Mouse (Mus musculus) neural tube, embryonic 11.5 days (tissue): Measurements from ENCODE around the gene Rtl6. TPM values are rescaled to one million over a fixed set of nuclear protein-coding genes. Genes with fewer than 3 reads are reported as not detected.

Source experiments
- ATAC-seq: fragments of 200-750 bp; cut with Nextera tagmentation; 2 replicates; pipeline ENCODE4 v1.8.0; 2017; ENCODE audit warnings: moderate number of reproducible peaks, mild to moderate bottlenecking, moderate TSS enrichment, moderate library complexity; ENCODE audit not compliant: insufficient read depth, low FRiP score, low TSS enrichment
- DNase-seq: peaks from one replicate; pipeline ENCODE4 v3.0.0-alpha.2; 2015; ENCODE audit warnings: low spot score
- H3K27ac ChIP-seq: fragments of 300-500 bp; sonication (generic); 2 replicates; pipeline ENCODE4 v1.5.1; 2014; ENCODE audit warnings: low read depth, mild to moderate bottlenecking, low read length
- H3K27me3 ChIP-seq: fragments of 300-500 bp; sonication (generic); 2 replicates; pipeline ENCODE4 v1.6.1; 2014; ENCODE audit warnings: mild to moderate bottlenecking, low read length, mixed read lengths; ENCODE audit not compliant: control insufficient read depth, insufficient read depth
- H3K36me3 ChIP-seq: fragments of 300-500 bp; sonication (generic); 2 replicates; pipeline ENCODE4 v1.6.1; 2014; ENCODE audit warnings: mild to moderate bottlenecking, low read length, moderate library complexity, mixed read lengths; ENCODE audit not compliant: control insufficient read depth, insufficient read depth
- H3K4me1 ChIP-seq: fragments of 300-500 bp; sonication (generic); 2 replicates; pipeline ENCODE4 v1.6.1; 2014; ENCODE audit warnings: low read length, mixed read lengths; ENCODE audit not compliant: control insufficient read depth, insufficient read depth
- H3K4me2 ChIP-seq: fragments of 300-500 bp; sonication (generic); 2 replicates; pipeline ENCODE4 v1.6.1; 2014; ENCODE audit warnings: low read depth, mild to moderate bottlenecking, moderate library complexity
- H3K4me3 ChIP-seq: fragments of 300-500 bp; sonication (generic); 2 replicates; pipeline ENCODE4 v1.5.1; 2014; ENCODE audit warnings: low read depth, low read length
- H3K9ac ChIP-seq: fragments of 300-500 bp; sonication (generic); 2 replicates; pipeline ENCODE4 v1.6.1; 2014; ENCODE audit warnings: mild to moderate bottlenecking, low read length
- H3K9me3 ChIP-seq: fragments of 300-500 bp; sonication (generic); 2 replicates; pipeline ENCODE4 v1.6.1; 2016; ENCODE audit warnings: low read length; ENCODE audit not compliant: control insufficient read depth
- WGBS: fragments of 180-500 bp; shearing (Covaris S2); extraction: QIAGEN DNeasy Blood & Tissue Kit; methylation state at CpG from one replicate; pipeline ENCODE4 v1.1.7; 2014; 5-methylcytosine and 5-hydroxymethylcytosine counted together
- polyA plus RNA-seq: library from polyadenylated mRNA; unstranded; fragments of >200 nt; fragmentation: Nextera tagmentation; extraction: Ambion mirVana; gene quantifications from 2 replicates; pipeline ENCODE4 v1.2.1, GENCODE M21; 2014

Rtl6 gene
- polyA plus RNA-seq, 1 experiment from 2014 or later: 28.7 TPM

GRCm38 (mm10) chr15:84549291-84549797 is 8.3 kb downstream of the Rtl6 start:
- H3K36me3 ChIP-seq: no peaks in the 10 kb centered on the region
- H3K4me3 ChIP-seq: no peak overlapping the region
- H3K27me3 ChIP-seq: no peaks in the 10 kb centered on the region
- no peaks in the 10 kb centered on the region for H3K4me1 ChIP-seq
- H3K9me3 ChIP-seq: no peaks in the 10 kb centered on the region
- H3K4me2 ChIP-seq: no peak overlapping the region
- H3K9ac ChIP-seq: no peak overlapping the region
- ATAC-seq: no peak
- no peak overlapping the region for H3K27ac ChIP-seq
- 91% methylated on average over 6 of the region's 6 CpGs for WGBS
- no peak for DNase-seq

GRCm38 (mm10) chr15:84546028-84546427 is 11.6 kb downstream of the Rtl6 start:
- WGBS: 98% methylated on average over 3 of the region's 3 CpGs
- H3K4me1 ChIP-seq: no peaks in the 10 kb centered on the region
- H3K9me3 ChIP-seq: no peaks in the 10 kb centered on the region
- no peak overlapping the region for H3K4me3 ChIP-seq
- H3K27ac ChIP-seq: no peak overlapping the region
- ATAC-seq: no peak
- H3K27me3 ChIP-seq: no peaks in the 10 kb centered on the region
- no peak for DNase-seq
- H3K36me3 ChIP-seq: no peaks in the 10 kb centered on the region
- no peak overlapping the region for H3K4me2 ChIP-seq
- H3K9ac ChIP-seq: no peak overlapping the region

GRCm38 (mm10) chr15:84541175-84541574 is 16.4 kb downstream of the Rtl6 start:
- H3K4me1 ChIP-seq: no peaks in the 10 kb centered on the region
- no peak overlapping the region for H3K27ac ChIP-seq
- no peak overlapping the region for H3K4me2 ChIP-seq
- 77% methylated on average over 5 of the region's 5 CpGs for WGBS
- DNase-seq (no peak), ATAC-seq (no peak)
- H3K4me3 ChIP-seq: no peak overlapping the region
- no peaks in the 10 kb centered on the region for H3K36me3 ChIP-seq
- H3K9me3 ChIP-seq: no peaks in the 10 kb centered on the region
- no peak overlapping the region for H3K9ac ChIP-seq
- no peaks in the 10 kb centered on the region for H3K27me3 ChIP-seq

- Histone ChIP-seq H3K27me3 (no peaks in the 10 kb centered on the region), H3K4me2 (no peak overlapping the region), H3K27ac (no peak overlapping the region), H3K9me3 (no peaks in the 10 kb centered on the region), H3K4me3 (no peak overlapping the region), H3K36me3 (no peaks in the 10 kb centered on the region), H3K9ac (no peak overlapping the region), H3K4me1 (no peaks in the 10 kb centered on the region)
- 80% methylated on average over 15 of the region's 15 CpGs for WGBS
- ATAC-seq (no peak), DNase-seq (no peak)
Observed at GRCm38 (mm10) chr15:84538974-84539588, 18.5 kb downstream of the Rtl6 start.

- Histone ChIP-seq H3K9ac (no peak overlapping the region), H3K4me1 (no peaks in the 10 kb centered on the region), H3K36me3 (no peaks in the 10 kb centered on the region), H3K4me2 (no peak overlapping the region), H3K27me3 (no peaks in the 10 kb centered on the region), H3K9me3 (no peaks in the 10 kb centered on the region), H3K4me3 (no peak overlapping the region), H3K27ac (no peak overlapping the region)
- DNase-seq (no peak), ATAC-seq (no peak)
- 93% methylated on average over 10 of the region's 10 CpGs for WGBS
Observed at GRCm38 (mm10) chr15:84537117-84537516, 20.5 kb downstream of the Rtl6 start.

GRCm38 (mm10) chr15:84536611-84537010 is 21.0 kb downstream of the Rtl6 start:
- no peaks in the 10 kb centered on the region for H3K4me1 ChIP-seq
- H3K27me3 ChIP-seq: no peaks in the 10 kb centered on the region
- DNase-seq: no peak
- no peak overlapping the region for H3K4me2 ChIP-seq
- H3K36me3 ChIP-seq: no peaks in the 10 kb centered on the region
- 92% methylated on average over 9 of the region's 9 CpGs for WGBS
- ATAC-seq: no peak
- no peaks in the 10 kb centered on the region for H3K9me3 ChIP-seq
- no peak overlapping the region for H3K9ac ChIP-seq
- H3K4me3 ChIP-seq: no peak overlapping the region
- no peak overlapping the region for H3K27ac ChIP-seq

- H3K9me3 ChIP-seq: no peaks in the 10 kb centered on the region
- H3K4me1 ChIP-seq: no peaks in the 10 kb centered on the region
- no peaks in the 10 kb centered on the region for H3K36me3 ChIP-seq
- no peak overlapping the region for H3K4me2 ChIP-seq
- 92% methylated on average over 2 of the region's 2 CpGs for WGBS
- H3K9ac ChIP-seq: no peak overlapping the region
- no peak overlapping the region for H3K27ac ChIP-seq
- ATAC-seq: no peak
- H3K27me3 ChIP-seq: no peaks in the 10 kb centered on the region
- H3K4me3 ChIP-seq: no peak overlapping the region
- no peak for DNase-seq
Observed at GRCm38 (mm10) chr15:84535953-84536352, 21.7 kb downstream of the Rtl6 start.

GRCm38 (mm10) chr15:84532211-84532610 is 25.4 kb downstream of the Rtl6 start:
- H3K27me3 ChIP-seq: no peaks in the 10 kb centered on the region
- H3K4me3 ChIP-seq: no peak overlapping the region
- peaks cover 10% of the 10 kb centered on the region for H3K4me1 ChIP-seq
- no peaks in the 10 kb centered on the region for H3K9me3 ChIP-seq
- 79% methylated on average over 2 of the region's 2 CpGs for WGBS
- no peak for DNase-seq
- H3K27ac ChIP-seq: no peak overlapping the region
- no peak overlapping the region for H3K9ac ChIP-seq
- no peaks in the 10 kb centered on the region for H3K36me3 ChIP-seq
- no peak for ATAC-seq
- H3K4me2 ChIP-seq: no peak overlapping the region

GRCm38 (mm10) chr15:84531535-84531934 is 26.1 kb downstream of the Rtl6 start:
- H3K27me3 ChIP-seq: no peaks in the 10 kb centered on the region
- no peak overlapping the region for H3K4me3 ChIP-seq
- no peaks in the 10 kb centered on the region for H3K9me3 ChIP-seq
- no peak for DNase-seq
- H3K9ac ChIP-seq: no peak overlapping the region
- H3K27ac ChIP-seq: no peak overlapping the region
- WGBS: 59% methylated on average over 10 of the region's 10 CpGs
- peaks cover 11% of the 10 kb centered on the region for H3K4me1 ChIP-seq
- no peak for ATAC-seq
- H3K36me3 ChIP-seq: no peaks in the 10 kb centered on the region
- no peak overlapping the region for H3K4me2 ChIP-seq
